Mouse (Mus musculus): Measurements from ENCODE around the gene Mark3. TPM values are rescaled to one million over a fixed set of nuclear protein-coding genes. Genes with fewer than 3 reads are reported as not detected.

The Mark3 gene
- polyA plus RNA-seq, 1 experiment from 2014 or later = 70.0 TPM

GRCm38 (mm10) chr12:111670371-111670971 lies 96.1 kb downstream of the Mark3 start:
- H3K4me1 ChIP-seq = peaks cover 24% of the 10 kb centered on the region
- peak overlapping the region; percentile 57 for H3K9ac ChIP-seq
- peaks cover 54% of the 10 kb centered on the region for H3K27me3 ChIP-seq
- H3K4me3 ChIP-seq = peak overlapping the region; percentile 54
- H3K27ac ChIP-seq = no peak overlapping the region
- 11% methylated on average over 26 of the region's 29 CpGs for WGBS
- peak overlapping the region; percentile 70 for H3K4me2 ChIP-seq (replicated peaks)
- no peaks in the 10 kb centered on the region for H3K36me3 ChIP-seq
- H3K9me3 ChIP-seq = no peaks in the 10 kb centered on the region
- no peak for ATAC-seq (ENCODE audit: insufficient number of reproducible peaks, insufficient read depth, low FRiP score, low TSS enrichment)

GRCm38 (mm10) chr12:111670976-111671375 lies 96.7 kb downstream of the Mark3 start:
- H3K27me3 ChIP-seq = peaks cover 55% of the 10 kb centered on the region
- no peak for ATAC-seq (ENCODE audit: insufficient number of reproducible peaks, insufficient read depth, low FRiP score, low TSS enrichment)
- peaks cover 24% of the 10 kb centered on the region for H3K4me1 ChIP-seq
- peak overlapping the region; percentile 54 for H3K4me3 ChIP-seq
- H3K9me3 ChIP-seq = no peaks in the 10 kb centered on the region
- peak overlapping the region; percentile 70 for H3K4me2 ChIP-seq (replicated peaks)
- H3K36me3 ChIP-seq = no peaks in the 10 kb centered on the region
- WGBS = under 1% methylated on average over 35 of the region's 35 CpGs
- H3K27ac ChIP-seq = no peak overlapping the region
- peak overlapping the region; percentile 57 for H3K9ac ChIP-seq

- Histone ChIP-seq H3K4me2 (replicated peaks) (peak overlapping the region; percentile 70), H3K9me3 (no peaks in the 10 kb centered on the region), H3K9ac (peak overlapping the region; percentile 57), H3K4me3 (peak overlapping the region; percentile 54), H3K27me3 (peaks cover 55% of the 10 kb centered on the region), H3K4me1 (peaks cover 24% of the 10 kb centered on the region), H3K36me3 (no peaks in the 10 kb centered on the region), H3K27ac (no peak overlapping the region)
- no peak for ATAC-seq (ENCODE audit: insufficient number of reproducible peaks, insufficient read depth, low FRiP score, low TSS enrichment)
- WGBS = under 1% methylated on average over 34 of the region's 34 CpGs
Measured at GRCm38 (mm10) chr12:111671431-111671902, 97.1 kb downstream of the Mark3 start.

GRCm38 (mm10) chr12:111672176-111672575 lies 97.9 kb downstream of the Mark3 start, which contains the start of gene Ckb:
Gene Ckb, minus strand, starts transcription at chr12:111672338.
- WGBS = 0% methylated on average over 31 of the region's 31 CpGs
- H3K9ac ChIP-seq = peak within 1 kb of the TSS; percentile 57
- no peak within 1 kb of the TSS for H3K27ac ChIP-seq
- peaks cover 26% of the 10 kb centered on the region for H3K4me1 ChIP-seq
- no peaks in the 10 kb centered on the region for H3K9me3 ChIP-seq
- H3K4me3 ChIP-seq = peak within 1 kb of the TSS; percentile 54
- H3K27me3 ChIP-seq = peaks cover 55% of the 10 kb centered on the region
- H3K4me2 ChIP-seq (replicated peaks) = peak within 1 kb of the TSS; percentile 70
- H3K36me3 ChIP-seq = no peaks in the 10 kb centered on the region
- ATAC-seq (ENCODE audit: insufficient number of reproducible peaks, insufficient read depth, low FRiP score, low TSS enrichment) = peak; percentile 36; the same call in 1 of the 2 replicates

DNA sequence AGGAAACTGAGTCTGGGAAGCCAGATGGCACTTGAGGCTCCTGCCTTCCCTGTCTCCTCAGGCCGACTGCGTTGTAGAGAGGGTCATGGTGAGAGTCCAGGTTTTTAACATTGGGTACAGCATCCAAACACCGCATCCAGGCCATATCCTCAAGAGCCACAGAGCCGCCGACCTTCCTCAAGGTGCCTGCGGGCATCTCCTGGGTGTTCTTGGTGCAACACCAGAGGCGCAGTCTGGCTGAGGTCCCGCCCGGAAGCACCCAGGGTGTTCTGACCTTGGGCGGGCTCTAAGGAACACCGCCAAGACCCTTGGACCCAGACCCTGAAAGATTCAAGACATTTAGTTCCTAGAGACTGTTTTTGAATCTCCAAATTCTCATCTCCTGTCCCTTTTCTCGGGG lies 98.3 kb downstream of the Mark3 start:
- H3K4me1 ChIP-seq = peaks cover 30% of the 10 kb centered on the region
- peak overlapping the region; percentile 54 for H3K4me3 ChIP-seq
- H3K27ac ChIP-seq = no peak overlapping the region
- no peaks in the 10 kb centered on the region for H3K36me3 ChIP-seq
- H3K9me3 ChIP-seq = no peaks in the 10 kb centered on the region
- peak overlapping the region; percentile 70 for H3K4me2 ChIP-seq (replicated peaks)
- ATAC-seq (ENCODE audit: insufficient number of reproducible peaks, insufficient read depth, low FRiP score, low TSS enrichment) = no peak
- H3K27me3 ChIP-seq = peaks cover 55% of the 10 kb centered on the region
- WGBS = 12% methylated on average over 12 of the region's 12 CpGs
- H3K9ac ChIP-seq = 0 out of 2 replicates have a peak overlapping the region, but pooled peaks have one; percentile 16

- H3K4me1 ChIP-seq = peaks cover 30% of the 10 kb centered on the region
- H3K4me3 ChIP-seq = no peak overlapping the region
- no peak overlapping the region for H3K9ac ChIP-seq
- H3K4me2 ChIP-seq (replicated peaks) = no peak overlapping the region
- ATAC-seq (ENCODE audit: insufficient number of reproducible peaks, insufficient read depth, low FRiP score, low TSS enrichment) = no peak
- no peaks in the 10 kb centered on the region for H3K9me3 ChIP-seq
- peaks cover 49% of the 10 kb centered on the region for H3K27me3 ChIP-seq
- no peaks in the 10 kb centered on the region for H3K36me3 ChIP-seq
- no peak overlapping the region for H3K27ac ChIP-seq
- 38% methylated on average over 2 of the region's 2 CpGs for WGBS
Measured at GRCm38 (mm10) chr12:111674850-111675486, 100.6 kb downstream of the Mark3 start.

GRCm38 (mm10) chr12:111675797-111676580 lies 101.7 kb downstream of the Mark3 start:
- Histone ChIP-seq H3K9me3 (no peaks in the 10 kb centered on the region), H3K4me1 (peaks cover 23% of the 10 kb centered on the region), H3K27ac (no peak overlapping the region), H3K9ac (no peak overlapping the region), H3K27me3 (peaks cover 39% of the 10 kb centered on the region), H3K36me3 (0 out of 2 replicates have a peak, but pooled peaks cover 6% of the 10 kb centered on the region), H3K4me3 (no peak overlapping the region), H3K4me2 (replicated peaks) (no peak overlapping the region)
- WGBS = 83% methylated on average over 6 of the region's 6 CpGs
- no peak for ATAC-seq (ENCODE audit: insufficient number of reproducible peaks, insufficient read depth, low FRiP score, low TSS enrichment)

DNA sequence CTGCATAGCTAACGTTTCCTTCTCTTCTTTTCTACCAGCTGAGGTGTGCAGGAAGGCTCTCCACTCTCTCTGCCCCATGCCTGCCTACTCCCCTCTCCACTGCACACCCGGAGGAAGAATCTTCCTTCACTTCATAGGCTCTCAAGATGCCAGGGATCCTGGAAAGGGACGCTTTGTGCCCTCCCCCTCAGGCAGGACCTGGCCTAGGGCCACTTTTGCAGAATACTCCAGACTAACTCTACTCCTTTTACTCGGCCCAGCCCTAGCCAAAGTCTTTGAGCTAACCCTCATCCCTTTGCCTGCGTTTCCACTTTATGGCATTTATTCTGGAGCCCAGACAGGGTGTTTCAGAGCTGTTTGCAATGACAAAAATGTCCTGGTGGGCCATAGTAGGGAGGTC lies 103.1 kb downstream of the Mark3 start:
- H3K36me3 ChIP-seq = peaks cover 14% of the 10 kb centered on the region; the same call in 1 of the 2 replicates
- peaks cover 25% of the 10 kb centered on the region for H3K27me3 ChIP-seq
- H3K27ac ChIP-seq = peak overlapping the region; percentile 92
- peaks cover 19% of the 10 kb centered on the region for H3K4me1 ChIP-seq
- H3K4me3 ChIP-seq = peak overlapping the region; percentile 86
- ATAC-seq (ENCODE audit: insufficient number of reproducible peaks, insufficient read depth, low FRiP score, low TSS enrichment) = no peak
- H3K9me3 ChIP-seq = no peaks in the 10 kb centered on the region
- peak overlapping the region; percentile 95 for H3K4me2 ChIP-seq (replicated peaks)
- peak overlapping the region; percentile 67 for H3K9ac ChIP-seq
- WGBS = 15% methylated on average over 5 of the region's 5 CpGs

DNA sequence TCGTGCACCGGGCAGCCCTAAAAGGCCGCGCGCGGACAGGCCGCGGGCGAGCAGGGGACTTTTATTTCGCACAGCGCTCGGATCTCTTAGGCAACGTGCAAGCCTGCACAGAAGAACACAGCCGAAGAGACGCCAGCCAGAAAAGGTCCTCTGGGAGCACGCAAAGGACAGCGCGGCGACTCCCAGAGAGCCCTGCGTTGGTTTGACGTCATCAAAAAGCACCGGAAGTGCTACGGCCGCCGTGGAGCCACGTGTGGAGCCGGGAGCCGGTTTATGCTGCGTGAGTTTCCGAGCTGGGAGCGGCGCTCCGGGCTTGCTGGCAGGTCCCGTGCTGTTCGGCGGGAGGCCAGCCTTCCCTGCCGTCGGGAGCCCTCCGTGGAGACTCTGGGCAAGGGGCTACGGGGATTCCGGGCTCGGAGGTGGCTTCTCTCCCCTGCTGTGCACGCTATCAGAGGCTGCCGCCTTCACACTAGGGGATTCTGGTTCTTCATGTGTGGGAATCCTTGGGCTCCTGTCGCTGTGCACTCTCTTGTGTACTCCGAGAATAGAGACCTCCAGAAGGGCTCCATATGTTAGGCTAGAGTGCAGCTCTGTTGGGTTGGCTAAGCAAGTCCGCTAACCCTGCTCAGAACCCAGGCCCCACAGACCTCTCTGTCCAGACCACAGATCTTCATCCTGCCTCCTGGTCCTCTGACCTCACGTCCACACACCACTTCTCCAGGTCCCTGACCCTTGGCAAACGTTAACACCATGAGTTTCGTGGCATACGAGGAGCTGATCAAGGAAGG lies 103.8 kb downstream of the Mark3 start, which contains the start of gene Trmt61a:
TSS of gene Trmt61a (plus strand) at position 224 of the 788 bp plus-strand sequence.
- Histone ChIP-seq H3K4me1 (peaks cover 16% of the 10 kb centered on the region), H3K9me3 (no peaks in the 10 kb centered on the region), H3K4me2 (replicated peaks) (peak within 1 kb of the TSS; percentile 95), H3K27me3 (peaks cover 19% of the 10 kb centered on the region), H3K9ac (peak within 1 kb of the TSS; percentile 67), H3K27ac (peak within 1 kb of the TSS; percentile 92), H3K36me3 (peaks cover 21% of the 10 kb centered on the region), H3K4me3 (peak within 1 kb of the TSS; percentile 86)
- under 1% methylated on average over 51 of the region's 51 CpGs for WGBS
- peak; percentile 68 for ATAC-seq (ENCODE audit: insufficient number of reproducible peaks, insufficient read depth, low FRiP score, low TSS enrichment)

DNA sequence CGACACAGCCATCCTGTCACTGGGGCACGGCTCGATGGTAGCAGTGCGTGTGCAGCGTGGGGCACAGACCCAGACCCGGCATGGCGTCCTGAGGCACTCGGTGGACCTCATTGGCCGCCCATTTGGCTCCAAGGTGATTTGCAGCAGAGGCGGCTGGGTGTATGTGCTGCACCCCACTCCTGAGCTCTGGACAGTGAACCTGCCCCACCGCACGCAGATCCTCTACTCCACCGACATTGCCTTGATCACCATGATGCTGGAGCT lies 104.3 kb downstream of the Mark3 start:
- H3K36me3 ChIP-seq = peaks cover 21% of the 10 kb centered on the region

GRCm38 (mm10) chr12:111678997-111679396 lies 104.7 kb downstream of the Mark3 start:
- Histone ChIP-seq H3K27me3 (peaks cover 9% of the 10 kb centered on the region), H3K27ac (no peak overlapping the region), H3K4me2 (replicated peaks) (peak overlapping the region; percentile 95), H3K9me3 (no peaks in the 10 kb centered on the region), H3K36me3 (peaks cover 21% of the 10 kb centered on the region), H3K9ac (peak overlapping the region; percentile 67; the same call in 1 of the 2 replicates), H3K4me1 (peaks cover 16% of the 10 kb centered on the region), H3K4me3 (peak overlapping the region; percentile 86)
- ATAC-seq (ENCODE audit: insufficient number of reproducible peaks, insufficient read depth, low FRiP score, low TSS enrichment) = no peak
- WGBS = 52% methylated on average over 7 of the region's 7 CpGs

More for the DNA sequence above, 104.3 kb downstream of the Mark3 start:
- H3K9ac ChIP-seq = peak overlapping the region; percentile 67
- H3K9me3 ChIP-seq = no peaks in the 10 kb centered on the region
- H3K4me3 ChIP-seq = peak overlapping the region; percentile 86
- no peak for ATAC-seq (ENCODE audit: insufficient number of reproducible peaks, insufficient read depth, low FRiP score, low TSS enrichment)
- peaks cover 13% of the 10 kb centered on the region for H3K27me3 ChIP-seq
- H3K4me1 ChIP-seq = peaks cover 16% of the 10 kb centered on the region
- no peak overlapping the region for H3K27ac ChIP-seq
- H3K4me2 ChIP-seq (replicated peaks) = peak overlapping the region; percentile 95
- 4% methylated on average over 13 of the region's 13 CpGs for WGBS
